Mouse (Mus musculus) lung, embryonic 14.5 days (tissue): ENCODE data around the gene Sltm. TPM values are rescaled to one million over a fixed set of nuclear protein-coding genes. Genes with fewer than 3 reads are reported as not detected.

Source experiments
- ATAC-seq: fragments of 200-750 bp; cut with Nextera tagmentation; 2 replicates; pipeline ENCODE4 v1.8.0; 2017; ENCODE audit warnings: mild to moderate bottlenecking, moderate TSS enrichment, moderate library complexity; ENCODE audit not compliant: insufficient read depth
- DNase-seq: peaks from one replicate; pipeline ENCODE4 v3.0.0-alpha.2; 2015
- H3K27ac ChIP-seq: fragments of 300-500 bp; sonication (generic); 2 replicates; pipeline ENCODE4 v1.5.1; 2014; ENCODE audit warnings: low read depth, mild to moderate bottlenecking, moderate library complexity
- H3K27me3 ChIP-seq: fragments of 300-500 bp; sonication (generic); 2 replicates; pipeline ENCODE4 v1.6.1; 2014; ENCODE audit warnings: low read length, control low read depth; ENCODE audit not compliant: insufficient read depth
- H3K36me3 ChIP-seq: fragments of 300-500 bp; sonication (generic); 2 replicates; pipeline ENCODE4 v1.6.1; 2014; ENCODE audit warnings: control low read depth; ENCODE audit not compliant: insufficient read depth
- H3K4me1 ChIP-seq: fragments of 300-500 bp; sonication (generic); 2 replicates; pipeline ENCODE4 v1.6.1; 2014; ENCODE audit warnings: antibody characterized with exemption, control low read depth; ENCODE audit not compliant: insufficient read depth
- H3K4me2 ChIP-seq: fragments of 300-500 bp; sonication (generic); 2 replicates; pipeline ENCODE4 v1.6.1; 2014; ENCODE audit warnings: mild to moderate bottlenecking
- H3K4me3 ChIP-seq: fragments of 300-500 bp; sonication (generic); 2 replicates; pipeline ENCODE4 v1.5.1; 2014; ENCODE audit warnings: low read depth, low read length
- H3K9ac ChIP-seq: fragments of 300-500 bp; sonication (generic); 2 replicates; pipeline ENCODE4 v1.6.1; 2014
- H3K9me3 ChIP-seq: fragments of 300-500 bp; sonication (generic); 2 replicates; pipeline ENCODE4 v1.6.1; 2016; ENCODE audit warnings: low read depth, low read length, control low read depth
- CTCF ChIP-seq: IDR thresholded peaks from 2 replicates; pipeline ENCODE4 v1.5.1; 2016; ENCODE audit warnings: antibody characterized with exemption, low read depth
- WGBS: fragments of 180-500 bp; shearing (Covaris S2); extraction: QIAGEN DNeasy Blood & Tissue Kit; methylation state at CpG from one replicate; pipeline ENCODE4 v1.1.7; 2014; 5-methylcytosine and 5-hydroxymethylcytosine counted together
- polyA plus RNA-seq: library from polyadenylated mRNA; unstranded; fragments of >200 nt; fragmentation: Nextera tagmentation; extraction: Ambion mirVana; gene quantifications from 2 replicates; pipeline ENCODE4 v1.2.1, GENCODE M21; 2014

Gene Sltm
- polyA plus RNA-seq, 1 experiment from 2014 or later: 55.9 TPM

- H3K4me3 ChIP-seq: no peak overlapping the region
- no peaks in the 10 kb centered on the region for H3K27me3 ChIP-seq
- H3K27ac ChIP-seq: no peak overlapping the region
- 87% methylated on average over 2 of the region's 2 CpGs for WGBS
- H3K9ac ChIP-seq: no peak overlapping the region
- no peak for ATAC-seq
- no peaks in the 10 kb centered on the region for H3K9me3 ChIP-seq
- H3K4me1 ChIP-seq: no peaks in the 10 kb centered on the region
- no peak for TF ChIP-seq CTCF
- H3K36me3 ChIP-seq: peaks cover 62% of the 10 kb centered on the region
- DNase-seq: no peak
- no peak overlapping the region for H3K4me2 ChIP-seq
Measured at GRCm38 (mm10) chr9:70578123-70578522, 35.6 kb downstream of the Sltm start.

- no peak overlapping the region for H3K9ac ChIP-seq
- peaks cover 65% of the 10 kb centered on the region for H3K36me3 ChIP-seq
- WGBS: 76% methylated on average over 5 of the region's 5 CpGs
Measured at GRCm38 (mm10) chr9:70580956-70581355, 38.4 kb downstream of the Sltm start.

GRCm38 (mm10) chr9:70584641-70585040, 42.1 kb downstream of the Sltm start:
- Histone ChIP-seq H3K27ac (no peak overlapping the region), H3K27me3 (no peaks in the 10 kb centered on the region), H3K4me1 (no peaks in the 10 kb centered on the region), H3K9ac (no peak overlapping the region), H3K4me2 (no peak overlapping the region), H3K36me3 (peaks cover 85% of the 10 kb centered on the region), H3K9me3 (no peaks in the 10 kb centered on the region), H3K4me3 (no peak overlapping the region)
- 62% methylated on average over 14 of the region's 14 CpGs for WGBS
- ATAC-seq (no peak), DNase-seq (no peak)
- TF ChIP-seq CTCF: no peak

More at GRCm38 (mm10) chr9:70580956-70581355, 38.4 kb downstream of the Sltm start:
- ATAC-seq (no peak), DNase-seq (no peak)
- H3K27ac ChIP-seq: no peak overlapping the region
- no peak overlapping the region for H3K4me3 ChIP-seq
- H3K4me1 ChIP-seq: no peaks in the 10 kb centered on the region
- TF ChIP-seq CTCF: no peak
- H3K27me3 ChIP-seq: no peaks in the 10 kb centered on the region
- no peak overlapping the region for H3K4me2 ChIP-seq
- no peaks in the 10 kb centered on the region for H3K9me3 ChIP-seq

- no peak for TF ChIP-seq CTCF
- no peak overlapping the region for H3K4me2 ChIP-seq
- H3K9ac ChIP-seq: no peak overlapping the region
- no peaks in the 10 kb centered on the region for H3K4me1 ChIP-seq
- H3K4me3 ChIP-seq: no peak overlapping the region
- H3K27ac ChIP-seq: no peak overlapping the region
- no peaks in the 10 kb centered on the region for H3K27me3 ChIP-seq
- ATAC-seq (no peak), DNase-seq (no peak)
- no peaks in the 10 kb centered on the region for H3K9me3 ChIP-seq
- WGBS: 43% methylated on average over 5 of the region's 5 CpGs
- H3K36me3 ChIP-seq: peaks cover 84% of the 10 kb centered on the region
Measured at GRCm38 (mm10) chr9:70585172-70585571, 42.6 kb downstream of the Sltm start.

GRCm38 (mm10) chr9:70587171-70587570, 44.6 kb downstream of the Sltm start:
- ATAC-seq (no peak), DNase-seq (no peak)
- H3K9ac ChIP-seq: no peak overlapping the region
- peaks cover 86% of the 10 kb centered on the region for H3K36me3 ChIP-seq
- no peaks in the 10 kb centered on the region for H3K9me3 ChIP-seq
- no peaks in the 10 kb centered on the region for H3K27me3 ChIP-seq
- 92% methylated on average over 5 of the region's 5 CpGs for WGBS
- no peak for TF ChIP-seq CTCF
- H3K4me1 ChIP-seq: no peaks in the 10 kb centered on the region
- no peak overlapping the region for H3K4me3 ChIP-seq
- H3K27ac ChIP-seq: no peak overlapping the region
- H3K4me2 ChIP-seq: no peak overlapping the region

GRCm38 (mm10) chr9:70590775-70591174, 48.2 kb downstream of the Sltm start:
- WGBS: 87% methylated on average over 4 of the region's 4 CpGs
- DNase-seq: no peak
- Histone ChIP-seq H3K4me1 (no peaks in the 10 kb centered on the region), H3K4me2 (no peak overlapping the region), H3K27ac (no peak overlapping the region), H3K36me3 (peaks cover 76% of the 10 kb centered on the region), H3K9me3 (no peaks in the 10 kb centered on the region), H3K9ac (no peak overlapping the region), H3K27me3 (no peaks in the 10 kb centered on the region), H3K4me3 (no peak overlapping the region)
- no peak for TF ChIP-seq CTCF
- no peak for ATAC-seq

- ATAC-seq (no peak), DNase-seq (no peak)
- no peaks in the 10 kb centered on the region for H3K9me3 ChIP-seq
- no peak overlapping the region for H3K4me3 ChIP-seq
- H3K4me1 ChIP-seq: no peaks in the 10 kb centered on the region
- no peak for TF ChIP-seq CTCF
- WGBS: 48% methylated on average over 9 of the region's 9 CpGs
- peaks cover 69% of the 10 kb centered on the region for H3K36me3 ChIP-seq
- H3K27ac ChIP-seq: no peak overlapping the region
- no peak overlapping the region for H3K9ac ChIP-seq
- no peak overlapping the region for H3K4me2 ChIP-seq
- H3K27me3 ChIP-seq: no peaks in the 10 kb centered on the region
Measured at GRCm38 (mm10) chr9:70591486-70591885, 48.9 kb downstream of the Sltm start.

GRCm38 (mm10) chr9:70598271-70598670, 55.7 kb downstream of the Sltm start:
- H3K4me1 ChIP-seq: no peaks in the 10 kb centered on the region
- H3K9ac ChIP-seq: no peak overlapping the region
- H3K27me3 ChIP-seq: no peaks in the 10 kb centered on the region
- no peak overlapping the region for H3K4me3 ChIP-seq
- 77% methylated on average over 2 of the region's 2 CpGs for WGBS
- H3K27ac ChIP-seq: no peak overlapping the region
- no peaks in the 10 kb centered on the region for H3K9me3 ChIP-seq
- ATAC-seq: no peak
- no peak for TF ChIP-seq CTCF
- no peak for DNase-seq
- no peak overlapping the region for H3K4me2 ChIP-seq
- H3K36me3 ChIP-seq: peaks cover 21% of the 10 kb centered on the region
